Mouse (Mus musculus): ENCODE results near the gene A930009A15Rik. TPM values are rescaled to one million over a fixed set of nuclear protein-coding genes. Genes with fewer than 3 reads are reported as not detected.
A peak's percentile ranks its signal among the peaks of the same experiment; 100 is the strongest.

The A930009A15Rik gene
- total RNA-seq, 2 experiments from 2014 or later: not detected

DNA sequence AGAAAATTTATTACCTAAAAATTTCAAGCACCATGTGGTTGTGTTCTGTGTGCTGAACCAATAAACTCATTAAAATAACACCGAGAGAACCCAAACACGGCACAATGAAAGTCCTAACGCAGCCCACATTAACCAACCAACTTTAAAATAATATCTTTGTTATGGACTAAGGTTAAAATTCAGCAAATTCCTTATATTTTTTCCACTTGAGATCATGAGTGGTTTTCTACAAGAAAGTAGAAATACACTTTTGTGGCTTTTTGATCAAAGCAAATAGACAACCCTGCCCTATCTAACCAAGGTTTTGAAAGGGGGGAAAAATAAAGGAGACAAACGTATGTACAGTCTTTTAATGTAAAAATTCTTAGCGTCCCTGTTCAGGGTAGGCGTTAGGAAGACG lies 9.3 kb downstream of the A930009A15Rik start:
- intact Hi-C loops (cut with DNase I): no loop called here
- no peak for DNase-seq

DNA sequence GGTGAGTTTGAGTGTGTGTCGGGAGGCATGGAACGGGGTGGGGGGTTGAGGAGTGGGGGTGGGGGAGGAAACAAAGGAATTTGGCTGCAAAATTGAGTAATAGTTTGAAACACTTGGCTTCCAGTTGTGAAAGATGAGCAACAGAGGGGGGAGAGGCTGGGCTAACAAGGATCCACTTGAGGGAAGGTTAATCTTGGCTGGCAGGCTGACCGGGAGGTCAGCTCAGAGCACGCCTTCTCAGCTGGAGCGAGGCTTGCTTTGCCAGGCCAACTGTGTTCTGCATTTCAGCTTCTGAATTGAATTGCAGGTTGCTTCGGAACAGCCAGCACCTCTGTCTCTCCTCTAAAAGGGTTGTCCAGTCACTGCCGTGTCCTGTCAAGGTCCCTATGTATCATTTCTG lies 9.7 kb downstream of the A930009A15Rik start:
- DNase-seq: no peak
- intact Hi-C loops (cut with DNase I): no loop called here

DNA sequence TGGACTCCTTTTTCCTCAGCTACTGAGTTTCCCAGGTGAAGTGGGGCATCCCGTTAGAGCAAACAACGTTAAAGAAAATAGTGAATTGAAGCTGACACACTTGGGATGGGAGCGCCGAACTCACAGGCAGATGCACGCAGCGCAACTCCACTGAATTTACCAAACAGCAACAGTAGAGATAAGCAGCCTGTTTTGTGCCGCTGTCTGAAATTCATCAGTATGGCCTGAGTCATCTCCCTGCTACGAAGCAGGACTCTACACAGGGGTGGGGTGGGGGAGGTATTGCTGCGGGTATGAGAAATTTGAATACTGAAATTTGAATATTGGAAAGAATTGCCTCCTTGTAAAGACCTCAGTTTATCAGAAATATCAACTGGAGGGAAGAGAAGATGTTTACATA lies 12.2 kb downstream of the A930009A15Rik start:
- intact Hi-C loops (cut with DNase I): no loop called here
- DNase-seq: no peak

DNA sequence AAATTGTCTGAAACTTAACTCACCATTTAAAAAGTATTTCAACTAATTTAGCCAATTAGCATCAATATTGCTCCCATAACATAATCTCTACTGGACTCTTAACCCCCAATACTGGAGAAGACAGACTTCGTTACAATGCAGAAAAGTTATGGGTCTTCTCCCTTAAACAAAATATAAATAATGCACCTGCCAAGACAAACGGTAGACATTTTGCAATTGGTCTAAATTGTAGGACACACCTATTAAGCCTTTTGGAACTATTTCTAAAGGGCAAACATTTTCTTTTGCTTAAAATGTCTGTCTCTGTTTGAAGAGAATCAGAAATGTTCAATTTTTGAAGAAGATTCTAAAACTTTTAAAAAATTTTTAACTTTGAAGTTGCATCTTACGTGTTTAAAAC lies 13.3 kb downstream of the A930009A15Rik start:
- no peak for DNase-seq
- intact Hi-C loops (cut with DNase I): no loop called here

DNA sequence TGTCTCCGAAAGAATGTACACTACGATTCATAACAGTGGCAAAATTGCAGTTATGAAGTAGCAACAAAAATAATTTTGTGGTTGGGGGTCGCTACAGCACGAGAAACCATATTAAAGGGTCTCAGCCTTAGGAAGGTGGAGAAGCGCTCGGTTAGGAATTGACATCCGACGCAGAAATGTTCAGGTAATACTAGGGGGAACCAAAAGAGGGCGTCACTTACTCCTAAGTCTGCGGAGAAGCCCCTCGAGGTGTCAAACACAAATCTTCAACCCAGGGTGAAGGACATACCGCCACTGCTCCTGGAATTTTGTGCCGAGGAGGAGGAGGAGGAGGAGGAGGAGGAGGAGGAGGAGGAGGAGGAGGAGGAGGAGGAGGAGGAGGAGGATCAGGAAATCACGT lies 14.9 kb downstream of the A930009A15Rik start:
- intact Hi-C loops (cut with DNase I): no loop called here
- no peak for DNase-seq

- no peak for DNase-seq
- intact Hi-C loops (cut with DNase I): no loop called here
These were observed 15.9 kb downstream of the A930009A15Rik start for GRCm38 (mm10) chr10:115585491-115586245.

- no peak for DNase-seq
- intact Hi-C loops (cut with DNase I): no loop called here
These were observed 16.8 kb downstream of the A930009A15Rik start for GRCm38 (mm10) chr10:115586246-115587231.

DNA sequence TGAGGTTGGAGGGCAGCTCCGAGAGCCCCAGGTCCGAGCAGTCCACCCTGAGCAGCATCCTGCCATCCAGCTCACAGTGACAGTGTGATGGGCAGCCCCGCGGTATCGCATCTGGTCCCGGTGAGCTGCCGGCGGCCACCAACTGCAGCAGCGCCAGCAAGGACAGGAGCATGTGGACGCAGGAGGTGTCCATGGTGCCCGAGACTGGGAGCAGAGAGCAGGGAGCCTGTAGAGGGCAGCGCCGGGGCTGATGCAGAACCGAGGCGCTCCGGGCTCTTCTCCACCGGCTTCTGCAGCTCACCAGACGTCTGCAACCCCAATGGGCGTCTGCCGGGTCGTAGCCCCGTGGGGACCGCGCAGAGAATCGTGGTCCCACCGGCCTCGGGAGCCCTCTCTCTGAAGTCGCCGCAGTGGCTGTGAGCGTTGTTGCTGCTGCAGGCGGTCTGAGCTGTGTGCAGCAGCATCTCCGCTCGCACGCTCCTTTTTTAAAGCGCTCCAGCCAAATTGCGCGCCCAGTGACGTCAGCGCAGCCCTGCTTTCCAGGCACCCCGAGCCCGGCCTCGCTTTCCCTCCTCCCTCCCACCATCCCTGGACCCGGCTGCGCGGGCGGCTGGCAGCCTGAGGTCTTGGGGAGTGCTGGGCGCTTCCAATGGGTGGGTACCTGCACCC lies 17.6 kb downstream of the A930009A15Rik start, which contains the start of gene Lgr5:
Gene Lgr5, minus strand, starts transcription at position 480 of the 669 bp plus-strand sequence.
- no peak for DNase-seq
- intact Hi-C loops (cut with DNase I): no loop called here

DNA sequence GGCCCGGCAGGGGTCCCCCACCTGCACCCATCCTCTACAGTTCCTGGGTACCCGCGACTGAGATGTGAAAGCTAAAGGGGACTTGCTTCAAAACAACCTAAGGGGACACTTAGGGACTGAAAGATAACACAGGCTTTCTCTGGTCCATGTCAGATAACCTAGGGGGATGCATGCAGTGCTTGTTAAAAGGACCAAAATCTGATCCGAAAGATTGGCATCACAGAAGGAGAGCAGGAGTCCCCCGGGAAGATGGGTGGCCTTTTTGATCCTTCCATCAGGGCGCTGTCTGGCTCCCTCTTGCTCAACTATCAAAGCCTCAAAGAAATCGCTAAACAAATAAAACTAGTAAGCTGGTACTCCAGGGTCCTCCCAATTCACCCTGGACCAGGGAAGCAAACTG lies 18.2 kb downstream of the A930009A15Rik start:
- intact Hi-C loops (cut with DNase I): no loop called here

DNA sequence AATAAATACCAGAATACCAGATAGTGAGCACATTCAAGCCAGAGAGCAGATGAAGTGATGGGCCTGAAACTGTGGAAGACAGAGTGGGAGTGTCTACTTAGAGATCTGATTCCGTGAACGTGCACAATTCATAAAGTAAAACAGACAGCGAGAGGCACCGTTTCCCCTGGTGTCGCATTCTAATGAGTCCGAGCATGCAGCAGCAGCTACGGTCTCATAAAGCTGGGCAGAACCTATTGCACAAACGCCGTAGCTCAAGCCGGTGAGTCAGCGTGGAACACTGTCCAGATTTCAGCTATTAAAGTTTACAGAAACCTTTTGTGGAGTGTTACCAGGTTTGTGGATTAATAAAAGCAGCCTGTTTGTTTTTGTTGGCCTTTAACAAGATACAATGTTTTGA lies 23.4 kb downstream of the A930009A15Rik start:
- DNase-seq: no peak
- intact Hi-C loops (cut with DNase I): no loop called here

More for the DNA sequence above, 18.2 kb downstream of the A930009A15Rik start:
- DNase-seq: no peak

- no peak for DNase-seq
- intact Hi-C loops (cut with DNase I): no loop called here
These were observed 23.9 kb downstream of the A930009A15Rik start for GRCm38 (mm10) chr10:115593651-115594050.

DNA sequence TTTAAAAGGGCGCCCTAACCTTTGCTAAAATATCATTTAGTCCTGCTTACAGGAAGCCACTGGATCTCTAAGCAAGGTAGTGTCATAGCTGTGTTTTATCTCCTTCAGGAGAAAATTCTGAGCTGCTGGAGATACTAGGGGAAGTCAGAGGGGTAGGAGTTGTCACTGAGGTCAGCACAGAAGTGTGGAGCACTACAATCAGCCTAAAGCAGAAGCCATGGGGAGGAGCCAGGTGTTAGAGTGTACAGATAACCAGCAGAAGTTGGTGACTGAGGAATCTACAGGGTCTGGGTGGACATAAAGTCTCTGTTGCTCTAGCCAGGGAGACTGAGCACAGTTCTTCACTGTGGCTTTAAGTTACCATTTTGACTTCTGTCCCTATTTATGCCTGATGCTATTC lies 26.0 kb downstream of the A930009A15Rik start:
- intact Hi-C loops (cut with DNase I): no loop called here

DNA sequence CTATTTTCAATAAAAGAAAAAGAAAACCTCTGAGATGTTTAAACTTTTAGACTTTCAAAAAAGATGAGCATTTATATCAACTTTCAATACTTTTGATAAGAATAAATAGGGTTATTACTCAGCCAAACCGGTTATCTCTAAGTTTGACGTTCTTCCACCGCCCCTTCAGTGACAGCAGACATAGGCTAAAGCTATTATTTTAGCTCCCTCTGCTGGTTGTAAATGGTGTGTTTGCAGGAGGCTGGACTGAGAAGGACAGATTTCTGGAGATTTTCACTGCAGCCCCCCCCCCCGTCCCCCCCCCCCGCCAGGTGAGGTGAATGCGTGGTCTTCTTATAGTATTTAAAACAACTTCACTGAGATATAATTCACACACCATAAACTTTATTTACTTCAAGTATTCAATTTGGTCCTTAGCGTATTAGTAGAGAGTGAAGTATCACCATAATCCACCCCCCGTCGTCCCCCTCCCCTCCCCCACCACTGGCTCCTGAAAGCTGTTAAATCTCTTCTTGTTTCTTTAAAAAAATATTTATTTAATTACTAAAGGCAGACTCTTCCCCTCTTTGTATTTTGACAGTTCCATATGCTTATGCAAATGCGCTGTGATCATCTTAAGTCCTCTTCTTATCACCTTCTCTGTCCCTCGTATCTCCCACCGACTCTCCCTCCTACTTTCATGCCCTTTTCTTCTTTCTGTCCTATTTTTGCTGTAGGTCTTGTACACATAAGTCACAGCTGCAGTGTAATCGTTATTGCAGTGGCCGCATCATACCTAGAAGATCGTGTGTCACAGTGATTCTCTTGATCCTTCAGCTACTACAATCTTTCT lies 47.9 kb downstream of the A930009A15Rik start:
- intact Hi-C loops (cut with DNase I): loop anchor here (5.0 to 10.0 kb wide), 3 partner anchors 183 to 290 kb away; no protein-coding TSS in a partner anchor
- no peak for DNase-seq

More for the DNA sequence above, 26.0 kb downstream of the A930009A15Rik start:
- DNase-seq: no peak

GRCm38 (mm10) chr10:115618288-115618856 lies 48.6 kb downstream of the A930009A15Rik start:
- no peak for DNase-seq
- intact Hi-C loops (cut with DNase I): loop anchor here (5.0 to 10.0 kb wide), 3 partner anchors 184 to 291 kb away; no protein-coding TSS in a partner anchor

- intact Hi-C loops (cut with DNase I): no loop called here
These were observed 53.7 kb downstream of the A930009A15Rik start for GRCm38 (mm10) chr10:115623481-115623880.

GRCm38 (mm10) chr10:115623956-115624671 lies 54.3 kb downstream of the A930009A15Rik start:
- peak in 1 of 2 experiments; percentile 9 for DNase-seq
- intact Hi-C loops (cut with DNase I): no loop called here

More at GRCm38 (mm10) chr10:115623481-115623880, 53.7 kb downstream of the A930009A15Rik start:
- no peak for DNase-seq

DNA sequence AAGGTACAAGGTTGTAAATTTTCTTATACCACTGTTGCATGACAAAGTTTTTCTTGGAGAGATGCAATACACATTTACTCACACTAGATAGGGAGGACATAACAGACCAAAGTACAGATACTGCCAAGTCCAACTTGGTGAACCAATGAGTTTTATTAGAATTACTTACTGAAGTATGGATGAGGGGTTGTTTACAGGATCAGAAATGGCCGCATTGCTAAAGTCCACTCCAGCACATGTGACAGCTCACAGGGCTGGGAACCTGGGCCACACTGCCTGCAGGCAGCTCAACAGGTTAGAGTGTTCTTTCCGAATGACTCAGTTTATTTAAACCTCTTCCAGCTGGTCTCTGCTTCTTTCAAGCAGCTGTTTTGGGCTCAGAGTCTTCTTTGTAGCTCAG lies 55.2 kb downstream of the A930009A15Rik start:
- intact Hi-C loops (cut with DNase I): no loop called here
- no peak for DNase-seq

DNA sequence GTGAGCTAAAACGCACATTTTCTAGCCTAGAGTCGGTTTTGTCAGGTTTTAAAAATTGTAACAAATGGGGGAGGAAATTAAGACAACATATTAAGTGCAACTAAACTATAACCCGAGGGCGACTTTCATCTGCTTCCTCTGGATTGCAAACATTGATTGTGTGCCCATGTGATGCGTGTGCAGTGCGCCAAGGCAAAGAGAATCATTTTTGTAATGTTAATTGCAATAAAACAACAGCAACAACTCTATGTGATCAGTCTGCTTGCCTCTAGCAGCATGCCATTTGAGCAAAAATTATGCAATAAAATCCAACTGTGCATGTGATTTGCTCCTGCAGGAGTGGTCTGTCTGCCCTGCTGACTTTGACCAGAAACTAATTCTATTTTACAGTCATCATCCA lies 56.9 kb downstream of the A930009A15Rik start:
- intact Hi-C loops (cut with DNase I): no loop called here

More for the DNA sequence above, 56.9 kb downstream of the A930009A15Rik start:
- DNase-seq: no peak
